Mouse (Mus musculus) heart, embryonic 14.5 days (tissue): ENCODE measurements at regions not wholly inside any gene's neighbourhood (a gene's known extent, or its start where the extent isn't known, plus 50 kb on each side); places are given as distances from the start of the nearest gene placed in this dataset.

Experiments used
- ATAC-seq: fragments of 200-750 bp; cut with Nextera tagmentation; 2 replicates; pipeline ENCODE4 v1.8.0; 2017; ENCODE audit warnings: low read depth, moderate TSS enrichment; ENCODE audit not compliant: insufficient number of reproducible peaks, insufficient read depth, low FRiP score
- H3K27ac ChIP-seq, 2 experiments: fragments of 200-500 bp in 1 of 2; fragments of 300-500 bp in 1 of 2; sonication (generic) in 1 of 2; replicated peaks in 1 of 2; 2 replicates each; pipeline ENCODE4 v1.5.1; 2012 to 2014; ENCODE audit warnings: low read depth in 2 of 2, low read length in 2 of 2, control low read depth in 1 of 2, mild to moderate bottlenecking in 1 of 2, mixed read lengths in 1 of 2; ENCODE audit not compliant: control insufficient read depth in 1 of 2, insufficient read depth in 1 of 2
- H3K27me3 ChIP-seq: fragments of 300-500 bp; sonication (generic); 2 replicates; pipeline ENCODE4 v1.6.1; 2014; ENCODE audit warnings: mild to moderate bottlenecking, low read length, control low read depth; ENCODE audit not compliant: control insufficient read depth, insufficient read depth
- H3K36me3 ChIP-seq: fragments of 300-500 bp; sonication (generic); 2 replicates; pipeline ENCODE4 v1.6.1; 2014; ENCODE audit warnings: mild to moderate bottlenecking, control low read depth, low read length, mixed read lengths; ENCODE audit not compliant: control insufficient read depth, insufficient read depth
- H3K4me1 ChIP-seq, 2 experiments: fragments of 200-500 bp in 1 of 2; fragments of 300-500 bp in 1 of 2; sonication (generic) in 1 of 2; 2 replicates each; pipeline ENCODE4 v1.6.1; 2012 to 2014; ENCODE audit warnings: low read length in 2 of 2, control low read depth in 1 of 2, mixed read lengths in 1 of 2; ENCODE audit not compliant: control insufficient read depth in 2 of 2, insufficient read depth in 2 of 2
- H3K4me2 ChIP-seq: fragments of 300-500 bp; sonication (generic); 2 replicates; pipeline ENCODE4 v1.6.1; 2014; ENCODE audit warnings: mild to moderate bottlenecking, low read length
- H3K4me3 ChIP-seq, 2 experiments: fragments of 200-500 bp in 1 of 2; fragments of 300-500 bp in 1 of 2; sonication (generic) in 1 of 2; 2 replicates each; pipeline ENCODE4 v1.5.1; 2012 to 2014; ENCODE audit warnings: low read length in 2 of 2, mild to moderate bottlenecking in 2 of 2, control low read depth in 1 of 2, low read depth in 1 of 2, moderate library complexity in 1 of 2; ENCODE audit not compliant: control insufficient read depth in 1 of 2, insufficient read depth in 1 of 2
- H3K9ac ChIP-seq: fragments of 300-500 bp; sonication (generic); 2 replicates; pipeline ENCODE4 v1.6.1; 2014; ENCODE audit warnings: mild to moderate bottlenecking, low read length
- H3K9me3 ChIP-seq: fragments of 300-500 bp; sonication (generic); 2 replicates; pipeline ENCODE4 v1.6.1; 2016; ENCODE audit warnings: low read length, control low read depth; ENCODE audit not compliant: control insufficient read depth
- WGBS: fragments of 180-500 bp; shearing (Covaris S2); extraction: QIAGEN DNeasy Blood & Tissue Kit; methylation state at CpG from one replicate; pipeline ENCODE4 v1.1.7; 2014; 5-methylcytosine and 5-hydroxymethylcytosine counted together

DNA sequence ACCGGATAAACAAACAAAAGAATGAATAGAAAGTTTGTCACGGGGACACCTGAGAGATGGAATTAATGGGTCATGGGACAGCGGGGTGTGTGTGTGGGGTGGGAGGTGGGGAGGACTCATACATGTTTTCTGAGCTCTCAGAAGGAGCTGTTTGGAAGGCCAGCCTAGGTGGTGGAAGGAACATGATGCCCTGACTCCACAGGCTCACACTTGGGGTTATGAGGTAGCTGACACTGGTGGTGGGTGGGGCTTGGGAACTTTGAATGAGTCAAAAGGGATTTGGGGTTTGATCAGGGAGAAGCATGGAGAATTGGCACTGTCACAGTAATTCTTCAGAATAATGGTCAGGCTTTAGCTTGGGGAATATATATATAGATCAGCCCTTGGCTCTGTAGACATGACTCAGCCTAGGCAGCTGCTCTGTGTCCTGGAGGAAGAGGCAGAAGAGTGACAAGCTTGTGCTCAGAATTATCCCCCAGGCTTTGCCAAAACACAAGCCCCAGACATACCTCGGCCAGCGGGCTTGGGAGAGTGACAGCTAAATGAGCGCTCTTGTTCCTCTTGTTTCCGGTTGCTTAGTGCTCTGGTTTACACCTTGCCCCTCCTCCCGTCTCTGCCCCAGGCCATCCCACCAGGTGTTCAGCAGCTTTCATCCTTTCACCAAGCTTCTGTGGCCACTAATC is 191.6 kb downstream of the Snx10 start:
- Histone ChIP-seq H3K9ac (no peak overlapping the region), H3K27ac (no peak overlapping the region), H3K4me1 (peaks cover 6 to 8% of the 10 kb centered on the region in 2 experiments; a peak in 3 of 4 replicates), H3K36me3 (no peaks in the 10 kb centered on the region), H3K4me3 (no peak overlapping the region), H3K4me2 (no peak overlapping the region), H3K27me3 (no peaks in the 10 kb centered on the region), H3K9me3 (no peaks in the 10 kb centered on the region)
- ATAC-seq, result no peak
- 38% methylated on average over 8 of the region's 8 CpGs for WGBS

GRCm38 (mm10) chr6:51717386-51717785 is 193.7 kb downstream of the Snx10 start:
- Histone ChIP-seq H3K4me3 (no peak overlapping the region), H3K9me3 (no peaks in the 10 kb centered on the region), H3K36me3 (no peaks in the 10 kb centered on the region), H3K4me2 (no peak overlapping the region), H3K4me1 (peaks cover 0 to 9% of the 10 kb centered on the region in 2 experiments; a peak in 3 of 4 replicates), H3K27ac (no peak overlapping the region), H3K27me3 (no peaks in the 10 kb centered on the region), H3K9ac (no peak overlapping the region)
- ATAC-seq, result no peak
- 72% methylated on average over 7 of the region's 7 CpGs for WGBS

DNA sequence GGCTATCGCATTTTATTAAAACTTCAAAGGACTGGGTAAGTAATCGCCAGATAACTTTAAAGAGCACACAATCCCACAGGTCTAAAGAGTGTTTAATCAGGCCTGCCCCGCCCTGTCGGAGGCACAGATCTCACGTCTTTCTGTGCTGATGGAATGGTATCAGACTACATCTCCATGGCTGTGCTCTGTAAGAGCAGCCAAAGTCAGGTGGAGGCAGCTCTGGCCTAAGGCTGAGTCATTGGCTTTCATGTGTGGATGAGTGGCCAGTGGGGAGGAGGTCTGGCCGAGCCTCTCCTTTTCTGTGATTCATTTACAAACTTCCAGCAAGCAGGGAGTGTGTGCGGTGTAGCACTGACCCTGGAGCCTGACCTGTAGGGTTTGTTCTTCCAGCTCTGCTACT is 197.0 kb downstream of the Snx10 start:
- H3K4me2 ChIP-seq, result no peak overlapping the region
- no peak overlapping the region for H3K4me3 ChIP-seq
- H3K27ac ChIP-seq, result no peak overlapping the region
- H3K9ac ChIP-seq, result no peak overlapping the region
- no peaks in the 10 kb centered on the region for H3K9me3 ChIP-seq
- no peaks in the 10 kb centered on the region for H3K36me3 ChIP-seq
- 74% methylated on average over 7 of the region's 7 CpGs for WGBS
- ATAC-seq, result no peak
- H3K4me1 ChIP-seq, result peaks cover 0 to 6% of the 10 kb centered on the region in 2 experiments; a peak in 2 of 4 replicates
- H3K27me3 ChIP-seq, result no peaks in the 10 kb centered on the region

GRCm38 (mm10) chr6:51723053-51723452 is 199.4 kb downstream of the Snx10 start:
- 17% methylated on average over 4 of the region's 4 CpGs for WGBS

GRCm38 (mm10) chr6:51727191-51727590 is 203.5 kb downstream of the Snx10 start:
- no peak for ATAC-seq
- no peaks in the 10 kb centered on the region for H3K9me3 ChIP-seq
- peaks cover 6 to 7% of the 10 kb centered on the region in 2 experiments; a peak in 2 of 4 replicates for H3K4me1 ChIP-seq
- no peaks in the 10 kb centered on the region for H3K36me3 ChIP-seq
- H3K27ac ChIP-seq, result no peak overlapping the region
- no peak overlapping the region for H3K4me3 ChIP-seq
- H3K9ac ChIP-seq, result no peak overlapping the region
- 76% methylated on average over 8 of the region's 8 CpGs for WGBS
- H3K4me2 ChIP-seq, result no peak overlapping the region
- H3K27me3 ChIP-seq, result no peaks in the 10 kb centered on the region

More at GRCm38 (mm10) chr6:51723053-51723452, 199.4 kb downstream of the Snx10 start:
- no peak overlapping the region for H3K9ac ChIP-seq
- H3K27ac ChIP-seq, result no peak overlapping the region
- no peaks in the 10 kb centered on the region for H3K36me3 ChIP-seq
- H3K9me3 ChIP-seq, result no peaks in the 10 kb centered on the region
- H3K4me3 ChIP-seq, result no peak overlapping the region
- H3K4me2 ChIP-seq, result no peak overlapping the region
- no peak for ATAC-seq
- H3K27me3 ChIP-seq, result no peaks in the 10 kb centered on the region
- peaks cover 3 to 6% of the 10 kb centered on the region in 2 experiments; a peak in 2 of 4 replicates for H3K4me1 ChIP-seq

GRCm38 (mm10) chr6:51728816-51729562 is 205.3 kb downstream of the Snx10 start:
- no peak overlapping the region for H3K27ac ChIP-seq
- H3K9ac ChIP-seq, result no peak overlapping the region
- H3K27me3 ChIP-seq, result no peaks in the 10 kb centered on the region
- H3K4me3 ChIP-seq, result no peak overlapping the region
- WGBS, result 84% methylated on average over 10 of the region's 10 CpGs
- no peaks in the 10 kb centered on the region for H3K9me3 ChIP-seq
- no peaks in the 10 kb centered on the region for H3K36me3 ChIP-seq
- peaks cover 6 to 7% of the 10 kb centered on the region in 2 experiments; a peak in 2 of 4 replicates for H3K4me1 ChIP-seq
- no peak overlapping the region for H3K4me2 ChIP-seq
- ATAC-seq, result no peak

DNA sequence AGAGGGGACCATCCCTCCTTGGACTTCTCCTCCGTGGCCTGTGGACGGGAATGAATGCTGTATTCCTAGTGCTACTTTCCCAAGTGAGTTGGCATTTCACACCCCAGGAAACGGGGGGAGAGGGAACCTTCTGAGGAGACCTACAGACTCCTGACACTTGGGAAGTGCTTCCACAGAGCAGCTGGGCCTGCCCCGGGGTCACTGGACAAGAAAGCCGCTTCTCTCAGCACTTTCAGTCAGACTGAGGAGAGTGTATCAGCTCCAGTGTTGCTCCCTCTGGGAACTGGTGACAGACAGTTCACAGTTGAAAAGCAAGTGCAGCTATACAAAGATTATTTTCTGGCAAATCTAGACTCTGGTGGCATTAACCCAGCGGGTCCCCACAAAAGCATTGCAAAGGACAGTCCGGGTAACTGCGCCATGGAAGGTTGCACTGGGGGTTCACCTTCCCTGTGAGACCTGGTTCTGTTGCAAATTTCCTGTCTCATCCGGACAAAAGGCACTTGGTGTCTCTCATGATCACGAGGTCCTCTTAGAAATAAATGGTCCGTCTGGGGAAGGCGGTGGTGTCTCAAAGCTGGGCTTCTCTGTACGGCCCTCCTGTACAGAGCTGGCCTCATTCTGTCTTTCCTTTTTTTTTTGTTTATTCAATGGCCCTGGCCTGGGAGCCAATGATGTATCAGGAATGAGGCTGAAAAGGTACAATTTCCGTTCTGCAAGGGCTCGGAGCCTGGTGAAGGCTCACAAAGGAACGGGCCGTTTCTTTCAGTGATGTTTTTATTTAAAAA is 207.1 kb downstream of the Snx10 start:
- Histone ChIP-seq H3K4me2 (no peak overlapping the region), H3K9me3 (no peaks in the 10 kb centered on the region), H3K27me3 (no peaks in the 10 kb centered on the region), H3K4me1 (peaks cover 6 to 7% of the 10 kb centered on the region in 2 experiments; a peak in 2 of 4 replicates), H3K4me3 (no peak overlapping the region), H3K9ac (no peak overlapping the region), H3K36me3 (no peaks in the 10 kb centered on the region), H3K27ac (no peak overlapping the region)
- ATAC-seq, result no peak
- WGBS, result 63% methylated on average over 17 of the region's 17 CpGs
